Mouse (Mus musculus) embryo, embryonic 11.5 days (tissue): ENCODE measurements at regions not wholly inside any gene's neighbourhood (a gene's known extent, or its start where the extent isn't known, plus 50 kb on each side); places are given as distances from the start of the nearest gene placed in this dataset.
"Not testable (repeated sequence)": the region's sequence is repeated elsewhere in the genome, so short reads cannot be mapped to it uniquely, and the experiment has no call there.

Source experiments
- DNase-seq: peaks from one replicate; pipeline ENCODE4 v3.0.0-alpha.2; 2012; ENCODE audit warnings: low read depth, low spot score

DNA sequence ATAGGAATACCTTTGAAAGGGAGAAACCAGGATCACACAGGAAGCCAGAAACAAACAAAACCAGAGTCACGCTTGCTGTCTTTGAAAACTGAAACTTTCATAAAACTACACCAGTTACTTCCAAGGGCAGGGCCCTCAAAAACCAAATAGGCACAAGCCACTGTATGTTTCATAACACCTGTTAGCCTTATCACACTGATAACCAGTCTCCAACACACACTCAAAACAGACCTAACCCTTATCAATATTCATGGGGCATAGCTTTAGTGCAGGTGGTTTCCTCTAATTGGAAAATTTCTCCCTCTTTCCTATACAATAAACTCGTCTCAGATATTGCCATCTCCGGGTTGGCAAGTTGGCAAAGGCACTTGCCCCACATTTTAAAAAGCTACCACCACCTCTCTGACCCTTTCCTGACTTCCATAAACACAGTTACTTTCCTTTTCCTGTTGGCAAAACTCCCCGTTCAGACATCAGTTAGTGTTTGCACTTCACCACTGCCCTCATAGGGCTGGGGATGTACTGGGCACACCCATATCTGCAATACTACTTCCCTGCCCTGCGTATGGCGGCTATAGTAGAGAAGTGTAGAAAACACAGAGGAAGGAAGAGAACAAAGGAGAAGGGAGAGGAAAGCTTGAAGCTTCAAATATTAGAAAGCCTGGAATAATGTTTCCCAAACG lies 169.1 kb upstream of the Col8a1 start:
- DNase-seq, result no peak

DNA sequence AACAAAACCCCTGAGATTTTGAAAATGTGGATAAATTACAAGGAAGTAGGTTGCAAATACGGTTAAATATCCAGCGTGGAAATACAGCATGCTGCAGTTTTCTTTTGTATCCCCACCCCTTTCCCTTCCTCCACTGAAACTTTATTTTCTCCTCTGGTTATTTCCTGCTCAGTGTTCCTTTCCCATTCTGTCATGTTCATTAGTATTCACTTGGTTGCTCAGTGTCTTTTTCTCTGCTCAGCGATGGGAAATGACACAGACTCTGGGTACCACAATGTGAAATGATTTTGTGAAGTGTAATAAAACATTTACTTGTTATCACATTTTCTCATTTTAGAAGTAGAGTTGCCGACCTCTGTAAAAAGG lies 169.6 kb upstream of the Col8a1 start:
- no peak for DNase-seq

DNA sequence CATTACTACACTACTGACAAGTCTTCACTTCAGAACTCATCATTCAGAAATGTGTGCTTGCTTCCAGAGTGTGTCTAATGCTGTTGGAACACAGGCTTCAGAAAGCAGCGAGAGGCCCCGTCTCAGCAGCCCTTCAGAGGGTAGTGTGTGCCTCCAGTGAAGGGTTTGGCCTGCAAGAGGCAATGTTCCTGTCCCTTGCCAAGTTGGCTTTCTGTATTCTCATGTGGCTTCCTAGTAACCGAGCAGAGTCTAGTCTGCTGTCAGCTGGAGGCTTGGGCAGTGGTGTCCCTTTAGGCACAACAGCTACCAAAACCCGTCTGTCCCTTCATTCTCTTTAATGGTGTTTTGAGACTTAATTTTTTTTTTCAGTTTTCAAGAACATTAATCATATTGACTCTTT lies 173.3 kb upstream of the Col8a1 start:
- DNase-seq, result no peak

DNA sequence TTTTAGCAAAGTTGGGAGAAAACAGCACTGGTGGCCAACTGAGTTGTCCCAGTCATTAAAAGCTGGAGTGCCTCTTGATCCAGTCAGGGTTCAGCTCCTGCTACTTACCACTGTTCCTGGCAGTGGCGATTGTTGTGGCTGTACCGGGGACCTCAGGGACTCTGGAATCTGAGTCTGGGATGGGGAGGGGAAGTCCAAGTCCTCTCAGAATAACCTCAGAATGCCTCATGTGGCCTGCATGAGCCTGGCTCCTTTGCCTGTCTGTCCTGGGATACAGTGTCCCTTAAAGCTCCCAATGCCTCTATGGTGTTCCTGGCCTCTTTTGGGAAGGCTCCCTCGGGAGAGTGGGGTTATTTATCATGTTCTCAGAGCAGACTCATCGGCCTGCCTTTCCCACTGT lies 173.8 kb upstream of the Col8a1 start:
- DNase-seq, result no peak

DNA sequence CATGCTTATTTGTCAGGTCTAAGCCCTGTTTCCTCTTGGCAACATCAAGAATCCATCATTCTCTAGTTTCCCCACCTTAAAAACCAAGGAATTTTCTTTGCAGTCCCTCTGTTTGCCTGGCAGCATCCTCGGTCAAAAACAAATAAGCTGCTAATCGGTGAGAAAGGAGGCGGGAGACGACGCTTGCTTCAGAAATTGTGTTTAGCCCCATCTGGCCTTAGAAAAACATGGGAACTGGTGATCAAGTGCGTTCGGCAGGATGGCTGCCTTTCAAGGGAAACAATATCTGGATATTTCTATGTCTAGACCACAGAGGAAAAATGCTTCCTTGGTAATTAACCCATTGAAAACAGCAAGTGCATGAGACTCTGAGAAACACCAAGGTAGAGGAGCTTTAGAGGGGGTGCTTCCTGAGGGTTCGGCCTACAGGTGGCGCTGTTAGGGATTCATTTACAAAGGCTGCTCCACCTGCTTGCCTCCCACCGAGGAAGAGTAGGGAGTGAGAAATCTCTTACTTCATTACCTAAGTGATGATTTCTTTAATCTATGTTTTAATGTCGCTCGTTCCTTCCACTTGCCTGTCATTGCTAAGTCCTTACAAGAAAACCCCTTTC lies 174.7 kb upstream of the Col8a1 start:
- no peak for DNase-seq

DNA sequence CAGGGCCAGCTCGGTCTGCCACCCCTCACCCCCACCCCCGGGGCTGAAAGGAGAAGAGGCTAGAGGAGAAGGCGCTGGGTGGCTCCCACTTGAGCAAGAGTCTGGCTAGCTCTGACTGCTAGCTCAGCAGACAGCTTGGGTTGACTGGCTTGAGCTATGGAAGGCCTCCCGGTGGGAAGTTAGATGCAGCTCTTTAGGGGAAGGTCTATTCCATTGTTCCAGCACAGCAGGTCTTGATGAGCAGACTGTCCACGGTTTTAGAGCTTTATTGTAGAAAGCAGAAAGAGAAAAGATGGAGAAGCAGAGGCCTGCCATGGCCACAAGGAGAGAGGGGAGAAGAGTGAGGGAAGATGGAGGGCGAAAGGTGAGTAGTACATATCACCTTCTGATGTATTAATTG lies 190.9 kb upstream of the Col8a1 start:
- DNase-seq, result no peak

DNA sequence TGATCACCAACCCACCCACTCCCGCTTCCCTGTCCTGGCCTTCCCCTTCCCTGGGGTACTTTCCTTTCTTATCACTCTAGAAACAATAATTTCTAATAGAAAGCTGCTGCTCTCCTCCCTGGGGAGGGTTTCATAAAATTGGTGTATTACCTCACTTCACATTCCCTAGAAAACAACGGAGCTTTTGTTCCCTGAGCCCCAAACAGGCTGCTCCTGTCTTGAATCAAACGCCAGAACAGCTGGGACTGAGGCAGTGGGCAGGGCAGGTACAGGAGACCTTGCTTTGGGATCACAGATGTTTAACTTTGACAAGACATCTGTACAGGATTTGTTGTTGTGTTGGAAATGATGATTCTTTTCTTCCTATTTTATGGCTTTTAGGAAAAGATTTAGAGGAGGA lies 192.8 kb upstream of the Col8a1 start:
- peak; percentile 5 for DNase-seq

DNA sequence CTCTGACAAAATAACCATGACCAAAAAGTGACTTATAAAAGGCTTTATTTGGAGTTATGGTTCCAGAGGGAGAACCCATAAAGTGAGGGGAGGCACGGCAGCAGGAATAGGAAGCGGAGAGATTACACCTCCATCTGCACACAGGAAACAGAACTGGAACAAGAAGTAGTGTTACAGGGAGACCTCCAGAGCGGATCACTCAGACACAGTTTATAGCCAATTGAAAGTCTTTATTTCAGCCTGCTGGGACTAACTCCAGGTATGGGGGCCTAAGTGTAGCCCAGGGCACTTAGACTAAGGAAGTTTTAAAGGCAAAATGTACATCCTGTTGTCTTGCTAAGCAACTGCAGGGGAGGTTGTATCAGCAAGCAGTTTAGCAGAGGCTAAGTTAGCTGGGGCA lies 195.1 kb upstream of the Col8a1 start:
- no peak for DNase-seq

DNA sequence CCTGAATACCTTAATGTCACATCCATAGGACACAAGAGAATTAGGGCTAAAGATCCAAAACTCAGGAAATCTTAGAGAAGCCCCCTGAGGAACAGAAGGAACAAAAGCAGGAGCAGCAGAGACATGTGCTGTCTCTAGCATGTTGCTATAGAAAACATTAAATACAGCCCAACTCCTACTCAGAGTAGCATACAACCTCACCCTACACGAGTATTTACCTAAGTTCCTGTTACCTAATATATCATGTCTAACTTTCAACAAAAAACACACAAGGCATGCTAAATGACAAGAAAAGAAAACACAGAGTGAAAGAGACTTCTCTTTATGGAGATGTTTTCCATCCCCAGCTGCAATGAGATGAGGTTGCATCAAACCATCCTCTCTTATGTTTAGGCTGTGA lies 216.4 kb upstream of the Col8a1 start:
- DNase-seq, result no peak

DNA sequence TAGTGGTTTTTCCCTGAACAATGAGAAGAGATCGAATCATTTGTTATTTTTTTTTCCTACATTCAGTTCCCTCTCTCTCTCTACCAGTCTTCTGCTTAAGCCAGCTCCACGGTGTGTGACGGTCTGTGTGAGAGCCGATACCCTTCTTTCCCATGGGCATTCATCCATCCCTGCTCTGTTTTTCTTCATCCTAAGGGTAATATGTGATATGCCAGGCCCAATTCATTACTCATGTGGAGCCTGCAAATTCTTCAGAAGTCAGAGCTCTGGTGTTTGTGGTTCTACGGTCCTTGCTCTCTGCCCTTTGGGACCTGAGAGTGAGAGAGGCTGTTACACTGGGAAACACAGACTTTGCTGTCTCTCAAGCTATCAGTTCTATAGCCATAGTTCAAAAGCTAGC lies 229.6 kb upstream of the Col8a1 start:
- DNase-seq, result no peak

DNA sequence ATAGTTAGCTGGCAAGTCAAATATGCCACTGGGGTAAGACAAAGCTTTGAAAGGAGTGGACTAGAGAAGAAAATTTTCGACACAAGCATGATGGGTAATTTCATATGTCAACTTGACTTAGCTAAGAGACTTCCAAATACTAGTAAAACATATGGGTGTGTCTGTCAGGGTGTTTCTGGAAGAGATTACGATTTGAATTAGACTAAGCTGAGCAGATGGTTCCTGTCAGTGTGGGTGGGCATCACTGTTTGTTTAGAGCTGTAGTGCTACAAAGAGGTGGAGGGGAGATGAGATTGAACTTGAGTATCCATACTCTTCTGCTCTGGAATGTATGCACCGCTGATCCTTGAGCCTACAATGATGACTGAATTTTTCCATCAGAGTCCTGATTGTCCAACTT lies 251.2 kb upstream of the Col8a1 start:
- DNase-seq, result no peak

DNA sequence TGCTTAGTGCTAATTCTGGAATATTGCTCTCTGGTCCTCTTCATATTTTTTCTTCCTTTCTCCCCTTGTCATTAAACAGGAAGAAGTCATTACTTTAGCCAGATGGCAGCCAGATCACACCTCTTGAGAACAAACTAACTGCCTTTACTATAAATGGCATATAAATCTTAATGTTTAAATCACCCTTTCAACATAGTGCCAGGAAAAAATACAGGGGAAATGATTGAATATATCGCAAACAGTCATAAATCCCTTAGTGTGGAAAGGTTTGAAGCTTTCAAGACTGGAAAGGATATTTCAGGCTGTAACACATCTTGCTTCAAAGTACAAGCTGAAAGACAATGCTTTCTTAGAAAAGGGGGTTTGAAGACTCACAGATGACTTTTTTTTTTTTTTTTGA lies 259.0 kb upstream of the Col8a1 start:
- DNase-seq, result peak; percentile 40

DNA sequence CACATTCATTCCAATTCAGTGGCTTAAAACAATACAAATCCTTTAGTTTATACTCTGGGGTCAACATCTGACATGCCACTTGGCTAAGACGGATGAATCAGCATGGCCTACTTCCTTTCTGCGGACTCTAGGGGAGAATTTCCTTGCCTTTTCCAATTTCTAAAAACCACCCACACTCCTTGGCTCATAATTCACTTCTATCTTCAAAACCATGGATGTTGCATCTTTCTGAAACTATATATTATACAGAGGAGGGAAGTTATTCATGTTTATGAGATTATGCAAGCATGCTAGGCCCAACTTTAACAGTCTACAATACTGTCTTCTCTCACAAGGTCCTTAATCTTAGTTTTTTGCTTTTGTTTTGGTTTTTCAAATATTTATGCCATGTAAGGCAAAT lies 273.0 kb upstream of the Col8a1 start:
- DNase-seq, result no peak

DNA sequence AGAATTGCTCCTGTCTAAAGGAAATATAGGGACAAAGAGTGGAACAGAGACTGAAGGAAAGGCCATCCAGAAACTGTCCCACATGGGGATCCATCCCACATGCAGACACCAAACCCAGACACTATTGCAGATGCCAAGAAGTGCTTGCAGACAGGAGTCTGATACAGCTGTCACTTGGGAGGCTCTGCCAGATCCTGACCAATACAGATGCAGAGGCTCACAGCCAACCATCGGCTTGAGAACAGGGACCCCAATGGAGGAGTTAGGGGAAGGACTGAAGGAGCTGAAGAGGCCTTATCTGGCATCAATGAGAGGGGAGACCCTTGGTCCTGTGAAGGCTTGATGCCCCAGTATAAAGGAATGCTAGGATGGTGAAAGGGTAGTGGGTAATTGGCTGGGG lies 274.0 kb upstream of the Col8a1 start:
- not testable (repeated sequence) for DNase-seq

DNA sequence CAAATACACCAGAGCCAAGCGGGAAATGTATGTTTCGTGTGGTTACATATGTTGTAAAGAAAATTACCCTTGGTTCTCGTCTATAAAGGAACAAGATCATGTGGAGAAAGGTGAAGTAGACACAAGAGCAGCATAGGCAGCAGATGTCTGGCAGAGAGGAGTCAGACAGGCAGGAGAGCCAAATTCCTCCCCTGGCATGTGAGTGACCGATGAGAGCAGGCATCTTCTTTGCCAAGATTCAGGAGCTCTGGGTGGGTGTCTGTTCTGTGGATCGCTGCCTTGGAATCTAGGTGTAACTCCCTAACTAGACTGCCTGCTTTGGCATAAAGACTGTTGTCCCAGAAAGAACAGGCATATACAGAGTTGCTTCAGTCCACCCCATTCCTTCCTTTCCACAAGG lies 275.1 kb upstream of the Col8a1 start:
- DNase-seq, result no peak

DNA sequence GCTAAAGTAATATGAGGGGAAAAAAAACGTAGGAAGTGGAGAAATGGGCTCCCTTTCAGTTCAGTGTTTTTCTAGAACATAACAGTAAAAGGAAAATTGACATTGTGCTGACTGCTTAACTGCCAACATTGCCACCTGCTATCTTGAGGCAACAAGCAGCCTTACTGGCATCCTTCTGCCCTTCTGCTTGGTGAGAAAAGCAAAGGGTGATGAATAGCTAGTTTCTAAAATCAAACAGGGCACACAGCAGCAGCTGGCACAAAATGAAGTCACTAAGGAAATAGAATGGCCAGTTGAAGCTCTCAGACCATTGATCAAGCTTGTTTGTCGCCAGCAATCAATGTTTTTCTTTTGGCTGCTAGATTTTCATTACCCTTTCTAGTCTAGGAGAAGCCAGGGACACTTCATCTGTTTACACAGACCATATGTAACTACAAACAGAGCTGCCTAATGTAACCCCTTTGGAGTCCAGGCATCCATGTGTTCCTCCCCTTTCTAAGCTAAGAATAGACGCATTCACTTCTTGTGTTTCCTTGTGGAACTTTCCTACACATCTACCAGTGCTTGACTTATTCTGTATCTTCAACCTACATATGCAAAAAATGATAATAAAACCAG lies 314.2 kb upstream of the Col8a1 start:
- no peak for DNase-seq

DNA sequence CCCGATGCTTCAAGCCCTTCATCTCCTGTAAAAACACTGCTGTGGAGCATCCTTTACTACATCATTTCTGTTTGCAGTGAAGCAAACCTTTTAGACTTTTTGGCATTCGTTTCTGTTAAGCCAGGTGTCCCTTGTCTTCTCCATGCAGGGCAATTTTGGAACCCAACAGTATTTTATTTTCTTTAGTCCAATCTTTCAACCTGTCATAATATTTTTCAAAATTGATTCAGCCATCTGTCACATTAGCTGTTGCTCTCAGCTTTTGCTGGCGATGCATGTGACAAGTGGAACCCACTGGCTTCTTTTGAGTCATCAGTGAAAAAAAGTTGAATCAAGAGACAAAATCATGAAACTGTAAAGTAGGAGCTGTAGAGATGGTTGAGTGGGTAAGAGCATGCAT lies 317.9 kb upstream of the Col8a1 start:
- no peak for DNase-seq

DNA sequence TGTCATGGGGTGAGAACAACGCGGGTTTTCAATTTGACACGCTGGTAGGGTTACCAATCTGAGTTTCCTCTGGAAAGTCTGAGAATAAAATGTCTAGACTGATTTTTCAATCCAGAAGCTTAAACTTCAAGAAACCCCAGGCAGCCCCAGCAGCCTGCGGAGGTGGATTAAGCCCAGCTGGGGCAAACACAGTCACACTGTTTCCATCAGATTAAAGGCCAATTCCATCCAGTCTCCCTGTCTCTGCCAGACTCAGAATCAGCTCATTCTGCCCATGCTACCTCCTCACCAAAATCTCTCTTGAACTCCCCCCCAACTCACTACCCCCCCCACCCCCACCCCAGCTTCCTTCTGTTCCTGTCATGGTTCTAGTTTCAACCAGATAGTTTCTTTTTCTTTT lies 307.9 kb upstream of the Dcbld2 start:
- no peak for DNase-seq

DNA sequence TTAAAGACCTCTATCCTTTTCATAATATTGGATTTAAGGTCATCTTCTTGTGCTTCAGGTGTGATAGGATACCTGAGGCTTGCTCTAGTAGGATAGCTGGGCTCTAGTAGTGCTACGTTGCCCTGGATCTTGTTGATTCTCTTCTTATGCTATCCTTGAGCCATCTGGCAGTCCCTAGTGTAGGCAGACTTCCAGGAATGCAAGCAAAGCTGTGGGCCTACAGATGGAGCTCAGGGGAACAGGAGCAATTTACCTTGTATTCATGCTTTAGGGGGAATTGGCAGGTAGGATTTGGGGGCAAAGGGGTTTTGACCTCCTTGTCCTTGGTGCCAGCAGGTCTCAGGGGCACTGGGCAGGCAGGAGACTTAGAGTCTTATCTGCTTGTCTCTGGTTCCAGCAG lies 297.8 kb upstream of the Dcbld2 start:
- no peak for DNase-seq

DNA sequence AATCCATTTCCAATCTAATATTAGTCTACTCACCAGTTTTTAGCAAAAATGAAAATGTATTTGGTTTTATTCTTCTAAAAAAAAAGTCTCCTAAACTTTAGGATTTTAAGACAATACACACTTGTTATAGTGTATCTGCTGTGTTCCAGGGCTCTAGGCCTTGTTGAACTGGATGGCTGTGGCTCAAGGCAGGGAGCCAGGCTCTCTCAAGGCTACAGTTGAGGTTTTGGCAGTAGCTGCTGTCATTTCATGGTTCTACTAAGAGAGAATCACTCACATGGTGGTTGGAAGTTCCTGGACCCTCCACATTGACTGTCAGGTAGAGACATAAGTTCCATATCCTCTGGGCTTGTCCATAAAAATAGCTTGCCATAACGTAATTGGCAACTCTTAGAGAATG lies 282.2 kb upstream of the Dcbld2 start:
- no peak for DNase-seq

DNA sequence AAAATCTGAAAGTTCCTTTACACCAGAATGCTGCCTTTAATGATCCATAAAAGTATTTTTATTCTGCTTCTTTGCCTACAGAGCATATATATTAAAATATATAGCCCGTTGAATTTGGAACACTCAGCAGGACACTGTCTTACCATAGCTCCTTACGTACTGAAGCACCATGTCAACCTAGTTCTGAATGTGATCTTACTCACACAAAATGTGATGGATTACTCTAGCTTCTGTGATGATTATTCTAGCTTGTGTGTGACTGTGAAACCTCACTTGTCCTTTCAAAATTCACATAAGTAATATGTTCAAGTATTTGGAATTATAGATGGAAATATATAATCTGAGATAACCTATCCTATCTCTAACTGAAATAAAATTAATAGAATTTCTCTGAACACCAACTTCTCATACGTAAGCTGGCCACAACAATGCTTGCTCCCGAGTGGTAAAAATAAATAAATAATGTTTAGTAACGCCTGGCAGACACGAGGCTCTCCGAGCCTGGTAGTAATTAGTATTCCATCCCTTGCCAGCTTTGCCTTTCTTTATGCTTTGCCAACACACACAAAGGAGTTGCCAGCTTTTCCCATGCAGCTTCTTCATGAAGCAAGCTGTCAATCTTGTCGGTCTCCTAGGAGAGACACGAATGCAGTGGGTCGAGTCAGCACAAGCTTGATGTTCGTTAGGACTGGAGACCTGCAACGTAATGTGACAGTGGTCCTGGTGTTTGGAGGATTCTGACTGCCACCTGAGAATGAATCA lies 271.9 kb upstream of the Dcbld2 start:
- DNase-seq, result no peak

DNA sequence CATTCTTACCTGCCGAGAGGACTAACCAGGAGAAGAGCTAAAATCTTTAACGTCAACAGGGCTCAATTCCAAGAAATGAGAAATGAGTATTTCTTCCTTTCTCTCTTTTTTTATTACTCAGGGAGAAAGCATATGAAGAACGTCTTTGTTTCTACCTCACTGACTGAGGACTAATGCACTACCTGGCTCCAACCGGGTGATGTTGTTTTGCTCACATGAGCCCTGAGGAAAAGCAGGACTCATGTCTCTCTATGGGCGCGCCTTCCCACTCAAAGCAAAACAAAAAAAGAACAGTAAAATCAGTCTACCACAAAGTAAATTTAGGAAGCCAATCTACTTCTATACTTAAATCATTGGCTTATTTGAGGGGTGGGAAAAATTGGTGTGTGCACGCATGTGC lies 271.3 kb upstream of the Dcbld2 start:
- no peak for DNase-seq
